Mouse (Mus musculus) kidney, postnatal 4 days (tissue): ENCODE measurements around the gene Lrrc27.

Experiments
- DNase-seq, 2 experiments: peaks; one replicate each; pipeline ENCODE4 v3.0.0; 2021; ENCODE audit warnings: mixed read lengths in 2 of 2

The Lrrc27 gene

GRCm38 (mm10) chr7:139214596-139215340 is 2.0 kb downstream of the Lrrc27 start:
- no peak for DNase-seq

- DNase-seq: no peak
These were observed 2.7 kb downstream of the Lrrc27 start for GRCm38 (mm10) chr7:139215516-139215915.

GRCm38 (mm10) chr7:139215946-139216345 is 3.2 kb downstream of the Lrrc27 start:
- DNase-seq: no peak

- DNase-seq: no peak
These were observed 3.7 kb downstream of the Lrrc27 start for GRCm38 (mm10) chr7:139216464-139216863.

- no peak for DNase-seq
These were observed 4.3 kb downstream of the Lrrc27 start for GRCm38 (mm10) chr7:139217046-139217445.

GRCm38 (mm10) chr7:139218641-139219415 is 6.0 kb downstream of the Lrrc27 start:
- peak; percentile 65 to 77 for DNase-seq

- DNase-seq: no peak
These were observed 6.7 kb downstream of the Lrrc27 start for GRCm38 (mm10) chr7:139219486-139219885.

- DNase-seq: peak in 1 of 2 experiments; percentile 32
These were observed 7.5 kb downstream of the Lrrc27 start for GRCm38 (mm10) chr7:139220303-139220702.

- no peak for DNase-seq
These were observed 8.3 kb downstream of the Lrrc27 start for GRCm38 (mm10) chr7:139221072-139221471.

GRCm38 (mm10) chr7:139221856-139222255 is 9.1 kb downstream of the Lrrc27 start:
- no peak for DNase-seq

- no peak for DNase-seq
These were observed 9.6 kb downstream of the Lrrc27 start for GRCm38 (mm10) chr7:139222341-139222740.

- no peak for DNase-seq
These were observed 11.3 kb downstream of the Lrrc27 start for GRCm38 (mm10) chr7:139224070-139224469.

GRCm38 (mm10) chr7:139224725-139225124 is 11.9 kb downstream of the Lrrc27 start:
- DNase-seq: peak; percentile 57 to 70

GRCm38 (mm10) chr7:139226416-139226815 is 13.6 kb downstream of the Lrrc27 start:
- no peak for DNase-seq

- no peak for DNase-seq
These were observed 15.8 kb downstream of the Lrrc27 start for GRCm38 (mm10) chr7:139228447-139229171.

GRCm38 (mm10) chr7:139229837-139230236 is 17.0 kb downstream of the Lrrc27 start:
- DNase-seq: no peak

GRCm38 (mm10) chr7:139230241-139230640 is 17.5 kb downstream of the Lrrc27 start:
- DNase-seq: no peak

GRCm38 (mm10) chr7:139233714-139234113 is 20.9 kb downstream of the Lrrc27 start:
- peak; percentile 93 for DNase-seq

- peak; percentile 78 to 86 for DNase-seq
These were observed 21.8 kb downstream of the Lrrc27 start for GRCm38 (mm10) chr7:139234426-139235188.

- no peak for DNase-seq
These were observed 23.0 kb downstream of the Lrrc27 start for GRCm38 (mm10) chr7:139235651-139236358.

- no peak for DNase-seq
These were observed 26.6 kb downstream of the Lrrc27 start for GRCm38 (mm10) chr7:139239432-139239831.

- DNase-seq: peak in 1 of 2 experiments; percentile 45
These were observed 33.3 kb downstream of the Lrrc27 start for GRCm38 (mm10) chr7:139246086-139246485.
